Mouse (Mus musculus) layer of hippocampus, adult 9-10 months (tissue): ENCODE data around the gene Rtn4r.

ENCODE experiments used
- DNase-seq: peaks from one replicate; pipeline ENCODE4 v3.0.0; 2022; ENCODE audit warnings: low spot score

Gene Rtn4r

DNA sequence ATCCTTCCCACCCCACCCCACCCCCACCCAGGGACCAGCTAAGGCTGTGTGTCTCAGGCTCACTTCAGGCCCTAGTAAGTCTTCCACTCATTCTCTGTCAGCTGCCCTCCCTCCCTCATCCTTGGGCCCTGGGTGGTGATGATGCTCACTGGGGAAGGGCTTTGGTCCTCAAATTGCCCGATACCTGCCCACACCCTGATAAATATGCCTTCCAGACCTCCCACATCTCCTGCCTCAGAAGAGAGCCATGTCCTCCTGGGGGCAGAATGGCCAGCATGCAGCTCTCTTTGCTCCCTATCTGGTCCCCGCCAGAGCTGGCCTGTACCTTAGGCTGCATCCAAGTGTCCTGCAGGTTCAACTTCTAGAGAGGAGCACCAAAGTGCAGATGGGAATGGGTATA is 2.3 kb upstream of the Rtn4r start:
- no peak for DNase-seq

DNA sequence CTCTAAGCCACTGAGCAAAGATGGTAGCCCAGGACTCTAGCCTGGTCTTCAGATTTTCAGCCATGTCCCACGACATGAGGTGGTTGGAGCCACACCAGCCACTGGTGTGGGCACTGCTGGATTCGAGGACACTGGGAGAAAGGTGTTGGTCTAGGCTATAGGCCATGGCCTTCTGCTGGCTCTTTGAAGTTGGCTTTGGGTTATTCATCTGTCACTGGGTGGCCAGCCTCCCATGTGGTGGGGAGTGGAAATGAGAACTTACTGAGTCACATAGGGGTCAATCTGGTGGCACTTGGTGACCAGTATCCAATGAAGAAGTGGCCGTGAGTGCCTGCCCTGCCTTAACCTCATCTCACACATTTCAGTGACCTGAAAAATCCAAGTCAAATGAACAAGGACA is 1.2 kb upstream of the Rtn4r start:
- DNase-seq = no peak

DNA sequence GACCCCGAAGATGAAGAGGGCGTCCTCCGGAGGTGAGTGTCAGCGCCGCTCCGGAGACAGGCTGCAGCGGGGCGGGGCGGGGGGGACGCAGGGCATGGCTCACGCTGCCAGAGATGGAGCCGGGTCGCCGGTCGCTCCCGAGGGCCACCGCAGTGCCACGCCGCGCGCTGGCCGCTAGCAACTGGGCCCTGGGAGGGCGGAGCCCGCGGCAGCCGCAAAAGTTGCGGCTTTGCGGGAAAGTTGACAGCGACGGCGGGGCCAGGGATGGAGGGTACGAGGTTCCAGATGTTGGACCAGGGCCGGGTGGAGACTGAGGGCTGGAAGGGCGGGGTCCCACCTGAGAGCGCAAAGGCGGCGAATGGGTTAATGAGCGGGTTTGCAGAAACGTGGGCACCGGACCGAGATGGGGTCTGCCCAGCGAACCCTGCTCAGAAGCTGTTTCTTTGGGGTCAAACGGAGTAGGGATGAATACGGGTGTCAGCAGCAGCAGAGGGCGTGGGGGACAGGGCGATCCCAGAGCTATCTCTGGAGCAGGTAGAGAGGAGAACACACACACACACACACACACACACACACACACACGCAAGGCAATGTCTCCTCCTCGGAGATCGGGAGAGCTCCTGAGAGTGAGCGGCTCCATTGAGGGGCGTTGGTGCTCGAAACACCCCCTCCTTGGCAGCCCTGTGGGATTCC is 575 bp downstream of the Rtn4r start:
- DNase-seq = no peak

DNA sequence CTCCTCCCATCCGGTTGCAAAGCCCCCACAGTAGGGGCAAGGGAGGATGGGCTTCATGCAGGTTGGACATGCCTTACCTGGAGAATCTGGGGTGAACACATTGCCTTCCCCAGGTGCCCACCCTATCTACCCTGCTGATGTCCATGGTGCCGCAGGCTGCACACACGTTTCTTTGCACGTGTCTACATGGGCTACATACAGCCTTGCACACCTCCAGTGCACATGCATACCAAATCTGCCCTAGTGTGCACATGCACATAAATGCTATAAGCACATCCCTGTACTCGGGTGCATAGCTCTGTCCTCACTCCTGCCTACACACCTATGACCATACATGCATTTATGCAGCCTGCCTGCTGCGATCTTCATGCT is 1.1 kb downstream of the Rtn4r start:
- no peak for DNase-seq

DNA sequence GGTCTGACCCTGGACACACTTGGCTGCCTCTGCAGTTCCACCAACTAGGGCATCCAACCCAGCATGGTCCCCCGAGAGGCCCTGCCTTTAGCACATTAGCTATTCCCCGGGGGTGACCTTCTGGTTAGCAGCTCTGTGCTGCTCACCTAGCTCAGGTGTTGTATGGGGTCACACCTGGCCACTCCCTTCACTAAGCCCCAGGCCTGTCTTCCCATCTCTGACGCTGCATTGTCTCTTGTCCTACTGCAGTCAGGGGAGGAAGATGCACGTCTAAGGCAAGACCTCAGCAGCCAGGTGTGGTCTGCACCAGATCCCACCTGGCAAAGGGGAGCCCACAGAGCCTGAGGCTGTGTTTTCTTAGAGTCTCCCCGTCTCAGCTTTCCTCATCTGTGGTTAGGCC is 2.0 kb downstream of the Rtn4r start:
- no peak for DNase-seq

DNA sequence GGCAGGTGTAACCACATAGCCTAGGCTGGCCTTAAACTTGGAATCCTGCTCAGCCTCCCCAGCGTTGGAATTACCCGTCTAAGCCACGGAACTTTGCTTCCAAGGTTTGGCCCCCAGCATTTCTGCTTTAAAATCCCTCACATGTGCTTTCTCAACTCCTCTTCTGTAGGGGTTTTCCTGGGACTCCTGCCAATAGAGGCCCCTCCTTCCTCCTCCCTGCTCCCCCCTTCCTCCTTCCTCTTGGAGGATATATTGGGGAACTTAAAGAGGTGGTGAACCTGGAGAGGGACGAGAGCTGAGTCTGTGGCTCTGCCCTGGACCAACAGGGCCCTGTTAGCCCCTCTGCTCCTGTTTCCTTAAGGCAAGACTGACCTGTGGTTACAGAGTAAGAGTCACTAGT is 2.8 kb downstream of the Rtn4r start:
- no peak for DNase-seq

DNA sequence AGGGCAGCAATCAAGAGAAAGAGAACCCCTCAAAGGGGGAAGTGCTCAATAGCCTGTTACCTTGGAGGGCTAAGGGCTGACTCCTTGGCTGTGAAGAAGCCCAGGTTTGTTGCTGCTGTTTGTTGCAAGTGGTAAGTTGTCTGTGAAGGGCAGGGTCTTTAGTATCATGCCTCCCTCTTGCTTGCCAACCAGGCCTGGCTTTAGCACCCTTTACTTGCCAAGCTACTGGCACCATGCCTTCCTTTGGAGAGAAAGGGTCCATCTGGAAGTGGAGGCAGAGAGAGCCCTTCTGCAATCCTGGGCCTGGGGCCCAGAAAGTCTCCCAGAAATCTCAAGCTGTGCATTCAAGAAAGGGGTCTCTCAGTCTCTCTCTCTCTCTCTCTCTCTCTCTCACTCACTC is 3.3 kb downstream of the Rtn4r start:
- DNase-seq = no peak

DNA sequence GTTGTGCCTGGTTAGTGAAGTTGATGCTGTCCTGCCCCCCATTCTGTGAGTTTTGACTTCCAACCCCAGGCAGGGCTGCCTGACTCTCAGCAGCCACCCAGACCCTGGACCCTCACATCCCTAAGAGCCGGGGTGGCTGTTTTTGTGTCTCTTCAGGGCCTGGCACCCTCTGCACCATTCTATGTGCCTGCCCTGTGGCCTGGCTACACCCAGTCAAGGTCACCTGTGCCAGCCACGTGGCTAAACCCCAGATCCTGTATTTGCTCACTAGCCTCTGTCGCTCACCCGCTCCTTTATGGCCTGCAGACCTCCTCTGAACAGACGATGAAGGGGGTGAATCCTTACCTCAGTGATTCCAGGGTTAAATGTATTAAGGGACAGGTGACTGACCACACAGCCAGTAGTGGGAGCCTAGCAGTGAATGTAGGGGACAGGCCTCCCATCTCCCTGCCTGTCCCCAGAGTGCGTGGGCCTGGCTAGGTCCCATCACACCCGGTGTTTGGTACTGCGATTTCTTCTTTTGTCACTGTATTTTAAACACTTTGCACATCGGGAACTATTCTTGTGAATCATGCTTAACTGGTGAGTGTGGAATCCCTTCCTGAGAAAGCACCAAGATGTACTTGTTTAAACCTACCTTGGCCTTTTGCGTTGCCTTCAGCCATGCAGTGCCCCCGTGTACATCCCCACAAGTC is 4.0 kb downstream of the Rtn4r start:
- DNase-seq = no peak

DNA sequence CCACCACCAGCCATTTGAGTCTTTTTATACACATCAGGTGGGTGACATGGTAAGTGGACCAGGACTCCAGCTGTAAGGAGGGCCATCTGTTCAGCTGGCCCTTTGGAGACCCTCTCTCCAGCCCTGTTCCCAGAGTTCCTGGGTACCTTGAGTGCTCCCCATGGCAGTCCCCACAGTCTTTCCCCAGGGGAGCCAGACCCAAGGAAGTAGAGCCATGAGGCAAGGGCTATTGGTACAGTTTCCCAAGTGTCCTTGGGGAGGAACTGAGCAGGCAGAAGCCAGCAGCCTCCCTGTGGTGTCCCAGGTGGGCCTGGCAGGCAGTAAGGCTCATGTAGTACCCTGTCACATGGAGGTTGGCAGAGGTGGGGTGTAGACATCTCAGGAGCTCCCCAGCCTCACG is 4.6 kb downstream of the Rtn4r start:
- DNase-seq = no peak

DNA sequence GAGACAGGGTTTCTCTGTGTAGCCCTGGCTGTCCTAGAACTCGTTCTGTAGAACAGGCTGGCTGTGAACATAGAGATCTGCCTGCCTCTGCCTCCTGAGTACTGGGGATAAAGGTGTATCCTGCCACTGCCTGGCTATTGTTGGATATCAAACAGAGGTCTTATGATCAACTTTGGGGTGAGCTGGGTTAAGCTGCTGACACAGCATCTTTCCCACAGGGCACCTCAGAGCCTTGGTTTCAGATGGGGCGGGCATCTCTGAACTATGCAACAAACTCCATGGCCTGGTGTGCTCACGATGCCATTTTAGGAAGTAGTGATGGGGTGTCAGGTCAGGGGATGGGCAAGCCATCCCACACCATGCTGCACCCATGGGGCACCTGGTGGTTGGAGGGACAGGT is 5.1 kb downstream of the Rtn4r start:
- no peak for DNase-seq

DNA sequence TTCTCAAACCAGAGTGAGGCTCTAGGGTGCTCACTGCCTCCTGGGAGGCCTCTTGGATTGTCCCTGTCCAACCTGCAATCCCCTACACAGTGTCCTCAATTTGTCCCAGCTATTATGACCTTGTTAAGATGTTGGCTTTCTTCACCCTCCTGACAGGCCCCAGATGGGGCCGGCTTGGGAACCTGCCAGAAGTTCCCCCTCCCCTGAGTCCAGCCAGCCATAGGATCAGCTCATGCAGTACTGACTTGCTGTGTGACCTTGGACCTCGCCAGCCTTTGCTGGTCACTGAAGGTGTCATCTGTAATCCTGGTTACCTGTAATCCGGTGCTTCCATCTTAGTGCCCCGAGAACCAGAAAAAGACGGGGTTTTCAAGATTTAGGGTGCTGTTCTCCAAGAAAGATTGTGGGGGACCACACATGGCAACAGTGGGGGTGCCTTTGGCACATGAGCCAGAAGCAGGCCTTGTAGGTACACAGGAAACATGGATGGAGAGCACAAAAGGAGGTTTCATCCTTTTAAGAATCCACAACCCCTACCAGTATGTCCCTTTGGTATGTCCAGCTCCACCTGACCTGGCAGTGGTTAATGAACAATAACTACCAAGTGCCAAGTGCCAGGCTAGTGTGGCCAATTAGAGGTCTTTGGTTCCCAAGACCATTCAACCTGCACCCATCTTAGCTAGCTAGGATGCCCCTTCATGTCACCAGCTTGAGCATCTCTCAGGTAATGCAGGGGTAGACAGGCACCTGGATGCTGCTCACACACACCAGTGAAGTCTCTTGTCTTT is 5.9 kb downstream of the Rtn4r start:
- no peak for DNase-seq

DNA sequence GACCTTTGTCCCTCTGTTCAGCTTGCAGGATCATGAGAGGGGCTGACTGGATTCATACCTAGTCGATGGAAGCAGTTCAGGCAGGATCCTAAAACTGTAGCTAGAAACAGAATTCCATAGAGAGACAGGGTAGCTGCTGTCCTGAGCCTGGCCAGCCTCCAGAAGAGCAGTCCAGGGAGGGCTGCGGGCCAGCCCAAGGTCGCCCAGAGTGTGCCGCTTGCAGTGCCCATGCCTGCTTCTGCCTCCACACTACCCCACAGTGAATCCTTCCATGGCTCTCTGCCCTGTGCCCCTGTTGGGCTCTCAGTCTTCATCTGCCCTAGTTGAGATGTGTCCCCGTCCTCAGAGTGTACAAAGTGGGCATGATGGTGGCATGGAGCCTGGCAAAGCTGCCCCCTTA is 7.8 kb downstream of the Rtn4r start:
- no peak for DNase-seq

DNA sequence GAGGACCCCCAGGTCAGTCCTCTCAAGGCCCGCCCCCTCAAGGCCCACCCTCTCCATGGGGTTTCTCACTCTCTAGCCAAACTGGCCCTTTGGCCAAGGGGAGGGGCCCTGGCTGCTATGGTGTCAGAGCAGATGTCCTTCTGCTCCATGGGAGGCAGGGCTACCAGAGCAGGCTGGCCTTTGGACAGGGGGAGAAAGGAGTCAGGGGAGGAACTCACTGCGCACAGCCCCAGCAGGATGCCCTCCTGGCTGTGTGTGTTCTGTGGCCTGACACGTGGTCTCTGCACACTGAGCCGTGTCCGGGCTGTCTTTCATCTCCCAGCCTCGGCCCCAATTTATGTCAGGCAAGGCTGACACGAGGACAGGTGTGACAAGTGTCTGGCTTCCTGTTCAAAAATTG is 8.6 kb downstream of the Rtn4r start:
- DNase-seq = no peak

DNA sequence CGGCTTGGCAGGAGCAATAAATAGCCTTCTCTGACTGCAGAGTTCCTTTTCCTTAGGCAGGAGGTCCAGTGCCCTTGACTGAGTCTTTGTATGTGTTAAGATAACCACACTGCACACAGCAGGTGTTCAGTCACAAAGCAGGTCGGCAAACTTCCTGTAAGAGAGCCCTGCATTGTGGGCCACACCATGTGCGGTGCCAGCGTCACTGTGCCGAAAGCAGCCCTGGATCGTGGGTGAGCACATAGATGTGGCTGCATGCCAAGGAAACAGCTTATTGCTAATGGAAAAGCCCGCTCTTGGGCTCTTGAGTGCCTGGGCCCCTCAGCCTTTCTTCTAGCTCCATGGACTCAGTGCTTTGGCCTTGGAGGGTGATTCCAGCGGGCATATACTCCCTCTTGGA is 16.8 kb downstream of the Rtn4r start:
- DNase-seq = no peak

DNA sequence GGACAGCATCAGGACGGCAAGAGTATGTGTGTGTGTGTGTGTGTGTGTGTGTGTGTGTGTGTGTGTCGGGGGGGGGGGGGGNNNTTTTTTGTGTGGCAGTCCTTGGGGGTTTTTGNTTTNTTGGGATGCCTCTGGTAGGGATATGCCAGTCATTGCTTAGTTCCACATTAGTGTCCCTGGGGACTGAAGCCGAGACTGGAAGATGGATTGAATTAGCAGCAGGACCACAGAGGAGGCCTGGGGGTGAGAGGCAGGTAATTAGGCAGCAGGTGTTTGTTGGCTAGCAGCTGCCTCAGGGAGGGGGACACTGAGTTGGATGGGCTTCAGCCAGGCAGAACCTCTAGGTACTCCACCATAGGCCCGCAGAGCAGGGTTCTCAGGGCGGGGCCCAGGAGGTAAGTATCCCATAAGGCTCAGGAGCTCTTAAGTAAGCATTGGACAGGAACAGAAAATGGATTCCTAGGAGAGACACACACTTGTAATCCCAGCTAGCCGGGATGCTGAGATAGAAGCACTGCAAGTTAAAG is 18.0 kb downstream of the Rtn4r start:
- no peak for DNase-seq

DNA sequence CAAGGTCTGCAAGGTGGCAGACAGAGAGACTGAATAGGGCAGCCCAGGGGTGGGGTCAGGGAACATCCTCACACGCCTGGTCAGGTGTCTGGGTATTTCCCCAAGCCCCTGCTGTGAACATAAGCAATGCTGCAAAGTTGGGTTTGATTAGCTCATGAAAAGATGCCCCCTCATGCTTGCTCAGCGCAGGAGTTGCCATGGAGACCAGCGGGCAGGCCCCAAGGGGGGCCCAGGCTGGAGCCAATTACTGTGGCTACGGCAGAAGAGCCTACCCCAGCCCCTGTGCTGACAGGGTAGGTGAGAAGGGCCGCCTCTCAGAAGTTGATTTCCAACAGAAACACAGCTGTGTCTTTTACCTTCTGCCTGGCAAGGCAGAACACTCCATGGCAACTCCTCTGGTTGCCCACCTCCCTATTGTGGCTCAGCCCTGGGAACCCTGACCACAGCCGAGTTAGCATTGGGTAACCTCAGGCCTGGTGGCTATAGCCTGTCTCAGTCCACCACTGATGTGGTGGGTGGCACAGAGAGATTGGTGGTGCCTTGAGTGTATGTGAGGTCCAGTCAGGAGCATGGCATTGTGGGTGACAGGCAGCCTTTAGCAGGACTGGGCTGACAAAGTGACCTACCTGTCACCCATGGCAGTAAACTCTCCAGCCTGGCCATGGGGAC is 20.9 kb downstream of the Rtn4r start:
- DNase-seq = no peak

DNA sequence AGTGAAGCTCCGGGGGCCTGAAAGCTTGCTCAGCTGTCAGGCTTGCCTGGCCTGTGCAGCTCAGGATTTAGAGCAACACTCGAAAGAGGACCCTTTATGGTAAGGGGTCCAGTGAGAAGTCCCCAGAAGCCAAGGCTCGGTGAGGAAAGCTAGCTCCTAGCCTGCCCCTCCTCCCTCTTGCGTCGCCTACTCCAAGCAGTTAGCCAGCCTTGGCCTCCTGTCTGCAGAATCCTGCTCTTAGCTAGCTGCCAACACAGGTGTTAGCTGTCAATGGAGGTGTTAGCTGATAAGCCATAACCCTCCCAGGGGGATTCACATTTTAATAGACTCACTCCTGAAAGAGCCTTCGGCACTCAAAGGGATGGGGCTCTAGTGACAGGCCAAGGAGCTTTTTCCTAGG is 21.8 kb downstream of the Rtn4r start:
- DNase-seq = no peak

DNA sequence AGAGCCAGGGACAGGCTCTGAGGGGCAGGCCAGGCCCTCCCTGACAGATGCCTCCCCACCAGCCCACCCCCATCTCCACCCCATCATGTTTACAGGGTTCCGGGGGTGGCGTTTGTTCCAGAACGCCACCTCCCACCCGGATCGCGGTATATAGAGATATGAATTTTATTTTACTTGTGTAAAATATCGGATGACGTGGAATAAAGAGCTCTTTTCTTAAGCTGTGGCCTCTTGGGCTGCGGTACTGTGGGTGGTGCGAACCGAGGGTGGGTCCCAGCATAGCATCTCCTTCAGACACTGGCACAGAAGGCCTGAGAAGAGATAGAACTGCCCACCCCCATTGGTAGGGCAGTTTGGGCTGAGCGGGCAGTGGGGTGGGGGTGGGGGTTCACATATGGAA is 24.7 kb downstream of the Rtn4r start:
- no peak for DNase-seq

DNA sequence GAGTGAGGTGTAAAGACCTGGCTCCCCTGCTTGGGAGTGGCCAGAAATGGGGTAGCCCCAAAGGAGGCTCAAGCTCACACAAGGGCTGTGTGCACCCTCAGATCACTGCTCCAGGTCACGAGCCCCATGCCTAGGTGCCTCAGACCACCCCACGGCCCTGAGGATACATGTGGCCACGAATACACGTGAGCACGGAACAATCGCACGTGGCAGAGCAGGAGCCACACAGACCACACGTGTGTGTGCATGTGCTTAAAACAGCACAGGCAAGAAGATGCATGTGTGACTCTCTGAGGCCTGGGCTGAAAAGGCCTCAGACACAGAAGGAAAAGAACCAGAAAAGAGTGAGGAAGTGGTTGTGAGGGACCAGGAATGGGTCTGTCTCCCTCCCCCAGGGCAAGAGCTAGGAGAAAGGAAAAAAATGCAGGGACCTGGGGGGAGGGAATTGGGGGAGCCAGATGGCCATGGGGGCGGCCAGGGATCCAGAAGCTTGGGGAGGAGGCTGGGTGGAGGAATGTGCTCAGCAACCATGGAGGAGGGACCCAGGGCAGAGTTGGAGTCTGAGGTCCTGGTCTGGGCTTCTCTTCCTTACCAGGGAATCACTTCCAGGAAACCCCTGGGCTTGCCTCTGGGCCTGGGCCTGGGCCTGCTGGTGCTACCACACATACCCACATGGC is 25.5 kb downstream of the Rtn4r start:
- no peak for DNase-seq

DNA sequence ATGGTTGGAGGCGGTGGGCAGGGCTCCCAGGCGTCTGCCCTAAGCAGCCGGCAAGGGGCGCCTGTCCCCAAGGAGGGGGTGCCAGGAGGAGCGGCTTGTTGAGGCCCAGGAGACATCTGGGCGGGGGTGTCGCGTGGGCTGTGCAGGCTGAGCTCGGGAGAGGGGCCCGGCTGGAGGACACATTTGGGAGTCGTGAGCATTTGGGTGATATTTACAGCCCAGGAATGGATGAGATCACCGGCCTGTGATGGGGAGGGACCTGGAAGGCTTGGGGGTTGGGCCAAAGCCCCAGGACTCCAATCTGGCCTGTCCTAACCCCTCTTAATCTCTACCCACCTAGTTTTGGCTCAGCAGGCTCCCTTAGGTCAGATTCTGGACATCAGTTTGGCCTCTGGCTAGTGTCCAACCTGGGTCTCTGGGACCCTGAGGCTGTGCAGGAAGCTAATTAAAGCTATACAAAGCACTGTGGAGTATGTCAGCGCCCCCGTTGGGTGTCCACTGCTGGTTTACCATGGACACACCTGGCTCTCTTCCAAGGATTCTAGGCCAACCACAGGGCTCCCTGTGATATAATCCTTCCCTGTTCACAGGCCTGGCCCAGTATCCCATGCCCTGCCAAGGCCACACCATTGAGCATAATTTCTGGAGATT is 27.2 kb downstream of the Rtn4r start:
- DNase-seq = no peak

DNA sequence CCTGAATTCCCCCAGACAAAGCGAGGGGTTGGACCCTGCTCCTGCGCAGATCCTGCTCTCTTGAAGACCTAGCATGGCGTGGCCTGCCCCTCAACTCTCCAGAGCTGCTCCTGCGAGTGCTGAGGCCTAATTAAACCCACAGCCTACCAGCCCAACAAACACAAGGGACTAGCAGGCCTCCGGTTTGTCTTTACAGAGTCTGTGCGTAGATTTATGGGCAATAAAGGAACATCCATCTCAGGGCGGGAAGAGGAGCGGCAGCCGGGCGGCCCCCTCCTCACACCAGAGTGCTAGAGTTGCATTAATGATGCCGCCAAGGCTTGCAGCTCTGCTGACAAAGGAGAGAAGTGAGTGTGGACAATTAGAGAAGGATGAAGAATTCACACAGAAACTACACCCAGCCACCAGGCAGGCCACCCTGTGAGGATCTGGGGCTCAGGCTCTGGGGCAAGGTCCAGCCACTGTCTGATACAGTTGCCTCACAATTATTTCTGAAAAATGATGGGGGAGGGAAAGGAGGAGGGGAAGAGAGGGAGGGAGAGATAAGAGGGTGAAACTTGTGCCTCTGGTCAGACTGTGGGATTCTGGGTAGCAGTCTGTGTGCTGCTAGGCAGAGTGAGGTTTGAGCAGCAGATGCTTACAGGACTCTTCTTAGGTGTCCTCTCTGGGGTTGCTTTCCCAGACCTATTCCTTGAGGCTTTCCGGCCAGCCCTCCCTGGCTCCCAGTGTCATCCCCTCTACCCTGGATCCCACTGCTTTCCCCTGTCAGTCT is 29.3 kb downstream of the Rtn4r start:
- no peak for DNase-seq
